Mouse (Mus musculus) G1E (cell line): Measurements from ENCODE around the gene Asf1b.

ENCODE experiments used
- CTCF ChIP-seq: IDR thresholded peaks from 2 replicates; pipeline ENCODE4 v1.5.1; 2012; ENCODE audit warnings: low read depth, low read length, inconsistent platforms, mixed read lengths
- GATA1 ChIP-seq: IDR thresholded peaks from 2 replicates; pipeline ENCODE4 v1.6.1; 2012; ENCODE audit warnings: borderline replicate concordance, low read length, inconsistent platforms, mixed read lengths

DNA sequence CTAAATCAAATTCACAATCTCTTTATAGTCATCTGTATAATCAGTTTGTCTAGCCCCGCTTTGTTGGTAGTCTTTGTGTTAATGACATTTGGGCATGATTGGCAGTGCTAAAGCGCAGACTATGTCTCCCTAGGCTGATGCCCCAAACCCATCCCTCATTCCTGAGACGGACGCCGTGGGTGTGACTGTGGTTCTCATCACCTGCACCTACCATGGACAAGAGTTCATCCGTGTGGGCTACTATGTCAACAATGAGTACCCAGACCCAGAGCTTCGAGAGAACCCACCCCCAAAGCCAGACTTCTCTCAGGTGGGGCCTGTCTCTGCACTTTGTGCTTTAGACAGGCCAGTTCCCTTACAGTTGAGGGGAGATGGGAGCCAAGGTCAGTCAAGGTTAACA, 12.4 kb downstream of the Asf1b start:
- TF ChIP-seq CTCF = no peak
- no peak for TF ChIP-seq GATA1
